Mouse (Mus musculus) forebrain, embryonic 15.5 days (tissue): ENCODE data around the gene Cd79a. TPM values are rescaled to one million over a fixed set of nuclear protein-coding genes. Genes with fewer than 3 reads are reported as not detected.

Experiments
- ATAC-seq: fragments of 200-750 bp; cut with Nextera tagmentation; replicated peaks from 2 replicates; pipeline ENCODE4 v1.8.0; 2017; ENCODE audit warnings: mild to moderate bottlenecking, moderate TSS enrichment, moderate library complexity
- H3K27ac ChIP-seq: fragments of 300-500 bp; sonication (generic); replicated peaks from 2 replicates; pipeline ENCODE4 v1.5.1; 2015; ENCODE audit warnings: mild to moderate bottlenecking, inconsistent platforms
- H3K27me3 ChIP-seq: fragments of 300-500 bp; sonication (generic); 2 replicates; pipeline ENCODE4 v1.6.1; 2015; ENCODE audit warnings: inconsistent platforms
- H3K36me3 ChIP-seq: fragments of 300-500 bp; sonication (generic); 2 replicates; pipeline ENCODE4 v1.6.1; 2015; ENCODE audit warnings: mild to moderate bottlenecking, inconsistent platforms
- H3K4me1 ChIP-seq: fragments of 300-500 bp; sonication (generic); 2 replicates; pipeline ENCODE4 v1.6.1; 2015; ENCODE audit warnings: inconsistent platforms
- H3K4me2 ChIP-seq: fragments of 300-500 bp; sonication (generic); replicated peaks from 2 replicates; pipeline ENCODE4 v1.6.1; 2015; ENCODE audit warnings: mild to moderate bottlenecking, inconsistent platforms
- H3K4me3 ChIP-seq: fragments of 300-500 bp; sonication (generic); 2 replicates; pipeline ENCODE4 v1.5.1; 2015; ENCODE audit warnings: mild to moderate bottlenecking, inconsistent platforms
- H3K9ac ChIP-seq: fragments of 300-500 bp; sonication (generic); replicated peaks from 2 replicates; pipeline ENCODE4 v1.6.1; 2015; ENCODE audit warnings: mild to moderate bottlenecking, inconsistent platforms
- H3K9me3 ChIP-seq: fragments of 300-500 bp; sonication (generic); 2 replicates; pipeline ENCODE4 v1.6.1; 2016; ENCODE audit warnings: inconsistent platforms
- WGBS: fragments of 180-500 bp; shearing (Covaris S2); methylation state at CpG from one replicate; pipeline ENCODE4 v1.1.7; 2015; ENCODE audit warnings: mixed read lengths; 5-methylcytosine and 5-hydroxymethylcytosine counted together
- polyA plus RNA-seq: library from polyadenylated mRNA; unstranded; fragments of >200 nt; fragmentation: Nextera tagmentation; extraction: Ambion mirVana; gene quantifications from 2 replicates; pipeline ENCODE4 v1.2.1, GENCODE M21; 2015

Gene Cd79a
- 0.20 and 0.34 TPM in 2 replicates for polyA plus RNA-seq

DNA sequence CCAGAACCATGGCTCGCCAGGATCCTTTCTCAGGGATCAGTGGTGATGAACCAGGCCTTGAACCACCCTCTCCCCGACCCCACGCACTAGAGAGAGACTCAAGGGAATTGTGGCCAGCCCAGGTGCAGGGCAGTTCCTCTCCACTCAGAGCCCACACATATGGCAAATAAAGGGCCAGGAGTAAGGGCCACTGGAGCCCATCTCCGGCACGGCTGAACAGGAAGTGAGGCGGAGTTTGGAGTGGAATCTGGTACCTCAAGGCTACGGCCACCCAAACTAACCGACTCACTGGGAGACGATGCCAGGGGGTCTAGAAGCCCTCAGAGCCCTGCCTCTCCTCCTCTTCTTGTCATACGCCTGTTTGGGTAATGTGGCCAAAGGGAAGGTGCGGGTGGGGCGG lies at the start of gene Cd79a:
TSS of gene Cd79a (plus strand) at position 158 of the 400 bp plus-strand sequence.
- Histone ChIP-seq H3K4me2 (no peak within 1 kb of the TSS), H3K9me3 (no peaks in the 10 kb centered on the region), H3K4me3 (no peak within 1 kb of the TSS), H3K27me3 (no peaks in the 10 kb centered on the region), H3K4me1 (no peaks in the 10 kb centered on the region), H3K9ac (no peak within 1 kb of the TSS), H3K27ac (no peak within 1 kb of the TSS), H3K36me3 (no peaks in the 10 kb centered on the region)
- ATAC-seq: no peak
- WGBS: 83% methylated on average over 12 of the region's 12 CpGs

DNA sequence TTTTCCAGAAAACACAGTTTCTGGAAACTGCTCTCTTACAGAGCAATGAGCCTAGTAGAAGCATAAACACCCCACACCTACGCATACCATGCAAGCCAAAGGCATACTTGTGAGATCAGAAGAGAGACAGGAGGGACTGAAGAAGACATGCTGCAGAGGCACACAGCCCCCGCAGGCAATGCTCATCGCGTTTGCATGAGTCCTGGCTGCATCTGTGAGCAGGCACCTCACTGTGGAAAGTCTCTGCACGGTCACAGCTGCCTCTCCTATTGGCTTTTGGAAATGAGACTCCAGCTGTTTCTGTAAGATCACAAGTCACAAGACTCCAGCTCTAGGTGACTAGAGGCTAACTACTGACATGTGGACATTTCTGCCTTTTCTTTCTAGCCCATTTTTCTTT lies 47.0 kb upstream of the Cd79a start:
- Histone ChIP-seq H3K36me3 (no peaks in the 10 kb centered on the region), H3K27me3 (no peaks in the 10 kb centered on the region), H3K4me3 (no peak overlapping the region), H3K4me2 (no peak overlapping the region), H3K9me3 (no peaks in the 10 kb centered on the region), H3K27ac (no peak overlapping the region), H3K9ac (no peak overlapping the region), H3K4me1 (peaks cover 4% of the 10 kb centered on the region)
- ATAC-seq: no peak
- WGBS: 37% methylated on average over 5 of the region's 5 CpGs

DNA sequence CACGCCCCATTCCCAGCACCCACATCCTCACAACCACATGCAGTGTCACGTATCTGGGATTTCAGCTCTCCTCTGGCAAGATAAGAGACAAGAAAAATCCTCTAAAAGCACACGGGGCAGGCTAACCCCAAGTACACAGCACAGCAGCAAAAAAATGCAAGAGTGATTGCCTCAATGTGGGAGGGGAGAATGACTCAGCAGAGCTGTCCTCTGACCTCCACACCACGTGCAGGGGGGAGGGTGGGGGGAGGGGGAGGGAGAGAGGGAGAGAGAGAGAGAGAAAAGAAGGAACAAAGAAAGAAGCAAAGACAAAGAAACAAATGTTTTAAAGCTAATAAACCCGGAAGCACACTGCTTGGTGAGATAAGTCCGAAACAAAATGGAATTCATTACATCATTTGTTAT lies 46.3 kb upstream of the Cd79a start:
- H3K36me3 ChIP-seq: no peaks in the 10 kb centered on the region
- H3K9ac ChIP-seq: no peak overlapping the region
- no peak overlapping the region for H3K27ac ChIP-seq
- H3K4me1 ChIP-seq: peaks cover 1% of the 10 kb centered on the region
- no peaks in the 10 kb centered on the region for H3K27me3 ChIP-seq
- no peak overlapping the region for H3K4me2 ChIP-seq
- 40% methylated on average over 6 of the region's 6 CpGs for WGBS
- no peaks in the 10 kb centered on the region for H3K9me3 ChIP-seq
- ATAC-seq: no peak
- H3K4me3 ChIP-seq: no peak overlapping the region

DNA sequence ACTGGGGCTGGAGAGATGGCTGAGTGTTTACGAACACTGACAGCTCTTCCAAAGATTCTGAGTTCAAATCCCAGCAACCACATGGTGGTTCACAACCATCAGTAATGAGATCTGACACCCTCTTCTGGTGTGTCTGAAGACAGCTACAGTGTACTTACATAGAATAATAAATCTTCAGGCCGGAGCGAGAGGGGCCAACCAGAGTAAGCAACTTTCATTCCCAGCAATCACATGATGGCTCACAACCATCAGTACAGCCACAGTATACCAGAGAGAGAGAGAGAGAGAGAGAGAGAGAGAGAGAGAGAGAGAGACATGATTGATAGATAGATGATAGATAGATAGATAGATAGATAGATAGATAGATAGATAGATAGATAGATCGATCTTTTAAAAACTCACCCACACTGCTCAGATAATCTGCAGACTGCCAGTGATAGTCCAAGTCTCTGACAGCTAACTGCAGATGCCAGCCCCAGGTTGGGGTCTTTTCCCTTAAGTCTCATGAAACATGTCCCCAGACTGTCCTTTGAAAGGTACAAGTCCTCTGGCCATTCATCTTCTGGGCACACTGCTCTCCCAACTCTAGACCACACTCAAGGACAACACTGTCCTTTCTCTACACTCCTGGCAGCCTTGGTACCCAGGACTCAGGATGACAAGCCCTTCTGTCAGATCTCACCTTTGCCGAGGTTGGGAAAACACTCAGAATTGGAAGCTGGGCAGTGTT lies 45.4 kb upstream of the Cd79a start:
- no peak for ATAC-seq
- Histone ChIP-seq H3K36me3 (no peaks in the 10 kb centered on the region), H3K4me1 (no peaks in the 10 kb centered on the region), H3K4me2 (no peak overlapping the region), H3K27me3 (no peaks in the 10 kb centered on the region), H3K4me3 (no peak overlapping the region), H3K27ac (no peak overlapping the region), H3K9me3 (no peaks in the 10 kb centered on the region), H3K9ac (no peak overlapping the region)
- WGBS: 80% methylated on average over 5 of the region's 5 CpGs

DNA sequence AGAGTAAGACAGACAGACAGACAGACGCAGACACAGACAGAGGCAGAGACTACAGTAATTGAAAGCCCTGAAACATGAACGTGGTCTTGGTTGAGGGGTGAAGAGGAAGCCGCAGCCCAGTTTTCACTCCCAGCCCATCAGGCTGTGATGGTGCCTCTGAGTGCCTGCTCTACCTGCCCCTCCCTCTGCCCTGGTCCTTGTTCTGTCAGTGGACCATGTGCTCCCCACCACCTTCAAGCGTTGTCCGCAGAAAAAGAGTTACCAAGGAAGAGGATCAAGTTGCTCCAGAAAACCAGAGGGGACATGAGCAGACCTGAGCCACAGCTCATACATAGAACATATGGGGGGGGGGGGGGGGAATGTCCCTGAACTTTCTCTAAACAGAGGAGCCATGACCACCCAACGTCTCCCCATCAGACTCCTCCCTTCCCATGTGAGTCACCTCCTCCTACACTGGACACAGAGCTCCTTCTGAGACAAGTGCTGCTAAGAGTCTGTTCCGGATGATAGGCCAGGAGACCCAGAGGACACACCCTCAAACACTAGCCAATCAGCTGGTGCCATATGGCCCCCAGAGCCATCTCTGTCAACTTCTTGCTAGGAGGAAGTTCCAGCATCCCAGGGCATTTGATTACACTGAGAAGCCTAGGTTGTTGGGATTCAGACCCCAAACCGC lies 44.5 kb upstream of the Cd79a start:
- WGBS: 83% methylated on average over 8 of the region's 8 CpGs
- Histone ChIP-seq H3K4me1 (no peaks in the 10 kb centered on the region), H3K27me3 (no peaks in the 10 kb centered on the region), H3K4me3 (no peak overlapping the region), H3K9ac (no peak overlapping the region), H3K9me3 (no peaks in the 10 kb centered on the region), H3K27ac (no peak overlapping the region), H3K36me3 (no peaks in the 10 kb centered on the region), H3K4me2 (no peak overlapping the region)
- no peak for ATAC-seq

DNA sequence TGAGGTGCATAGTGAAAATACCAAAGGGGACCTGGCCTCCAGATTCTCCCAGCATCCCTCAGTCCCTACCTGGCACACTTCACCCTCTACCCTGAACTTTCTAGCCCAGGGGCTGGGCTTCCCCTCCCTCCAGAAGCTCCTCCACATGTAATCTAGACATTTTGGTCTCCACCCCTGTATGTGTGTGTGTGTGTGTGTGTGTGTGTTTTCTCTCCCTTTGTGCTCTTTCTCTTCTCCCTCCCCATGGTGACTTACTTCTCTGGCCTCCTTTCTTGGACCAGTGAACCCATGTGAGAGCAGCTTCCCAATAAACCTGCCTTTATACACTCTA lies 44.0 kb upstream of the Cd79a start:
- Histone ChIP-seq H3K4me3 (no peak overlapping the region), H3K4me2 (no peak overlapping the region), H3K9ac (no peak overlapping the region), H3K27ac (no peak overlapping the region), H3K27me3 (no peaks in the 10 kb centered on the region), H3K4me1 (no peaks in the 10 kb centered on the region), H3K36me3 (no peaks in the 10 kb centered on the region), H3K9me3 (no peaks in the 10 kb centered on the region)
- no peak for ATAC-seq

DNA sequence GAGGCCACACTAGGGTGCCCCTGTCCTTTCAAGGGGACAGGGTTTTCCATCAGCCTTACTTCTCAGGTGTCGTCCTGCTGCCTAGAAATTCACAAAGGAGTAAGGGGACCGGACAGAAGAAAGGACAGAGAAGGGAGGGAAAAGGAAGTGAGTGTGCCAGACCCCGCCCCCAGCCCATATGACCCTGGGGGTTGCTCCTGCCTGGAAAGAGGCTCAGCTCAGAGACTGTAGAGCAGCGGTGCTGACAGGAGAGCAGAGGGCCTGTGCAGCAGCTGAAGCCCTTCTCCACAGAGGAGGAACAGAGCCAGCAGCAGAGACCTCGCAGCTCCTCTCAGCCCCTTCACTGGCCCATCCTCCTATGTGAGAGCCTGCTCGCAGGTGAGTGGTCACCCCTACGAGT lies 43.5 kb upstream of the Cd79a start:
- H3K4me1 ChIP-seq: no peaks in the 10 kb centered on the region
- H3K4me2 ChIP-seq: no peak overlapping the region
- H3K27ac ChIP-seq: no peak overlapping the region
- 35% methylated on average over 7 of the region's 7 CpGs for WGBS
- no peak for ATAC-seq
- no peaks in the 10 kb centered on the region for H3K27me3 ChIP-seq
- H3K9me3 ChIP-seq: no peaks in the 10 kb centered on the region
- H3K4me3 ChIP-seq: no peak overlapping the region
- no peaks in the 10 kb centered on the region for H3K36me3 ChIP-seq
- no peak overlapping the region for H3K9ac ChIP-seq

DNA sequence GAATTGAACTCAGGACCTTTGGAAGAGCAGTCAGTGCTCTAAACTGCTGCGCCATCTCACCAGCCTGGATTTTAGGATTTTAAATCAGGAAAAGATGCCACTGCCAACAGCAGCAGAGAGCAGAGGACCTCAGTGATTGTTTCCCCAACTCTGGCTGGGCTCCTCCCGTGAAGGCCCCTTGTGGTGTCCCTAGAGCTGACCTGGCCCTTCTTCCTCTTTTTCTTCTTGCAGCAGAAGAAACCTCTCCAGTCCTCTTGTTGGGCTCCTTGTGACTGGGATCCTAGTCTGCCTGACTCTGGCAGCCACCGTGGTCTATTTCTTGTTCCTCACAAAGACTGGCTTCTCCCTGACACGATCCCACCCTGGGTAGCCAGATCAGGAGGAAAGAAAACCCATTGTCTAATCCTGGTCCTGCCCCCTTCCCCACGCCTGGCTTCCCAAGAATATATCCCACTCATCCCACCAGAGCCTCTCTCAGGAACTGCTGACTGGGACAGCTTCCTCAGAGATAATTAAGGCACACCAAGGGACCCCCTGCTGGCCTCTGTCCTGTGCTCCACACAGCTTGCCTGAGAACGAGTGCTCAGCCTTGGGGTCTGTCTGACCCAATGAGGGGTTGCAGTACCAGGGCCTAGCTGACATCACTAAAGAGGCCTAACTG lies 40.6 kb upstream of the Cd79a start:
- H3K27me3 ChIP-seq: no peaks in the 10 kb centered on the region
- H3K36me3 ChIP-seq: no peaks in the 10 kb centered on the region
- WGBS: 31% methylated on average over 6 of the region's 6 CpGs
- H3K4me3 ChIP-seq: no peak overlapping the region
- H3K4me2 ChIP-seq: no peak overlapping the region
- no peak for ATAC-seq
- H3K9ac ChIP-seq: no peak overlapping the region
- no peak overlapping the region for H3K27ac ChIP-seq
- H3K9me3 ChIP-seq: no peaks in the 10 kb centered on the region
- no peaks in the 10 kb centered on the region for H3K4me1 ChIP-seq

DNA sequence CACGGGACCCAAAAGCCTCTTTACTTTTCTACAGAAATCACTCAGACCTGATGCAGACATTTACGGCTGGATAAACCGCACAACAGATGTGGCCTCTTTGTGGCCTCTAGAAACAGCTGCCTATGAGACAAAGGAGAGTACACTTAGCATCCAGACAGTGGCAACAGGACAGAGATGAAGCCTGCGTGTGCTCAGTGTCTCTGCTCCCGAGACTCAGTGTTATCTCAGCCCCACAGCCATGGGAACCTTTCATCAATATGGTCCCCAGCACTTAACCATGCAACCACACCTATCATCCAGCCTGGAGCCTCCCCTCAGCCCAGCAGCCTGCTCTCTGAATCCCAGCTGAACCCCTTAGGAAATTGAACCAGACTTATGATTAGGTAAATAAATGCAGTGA lies 37.9 kb upstream of the Cd79a start:
- H3K4me1 ChIP-seq: no peaks in the 10 kb centered on the region
- H3K27ac ChIP-seq: no peak overlapping the region
- WGBS: 79% methylated on average over 5 of the region's 5 CpGs
- H3K4me3 ChIP-seq: no peak overlapping the region
- no peaks in the 10 kb centered on the region for H3K36me3 ChIP-seq
- H3K9ac ChIP-seq: no peak overlapping the region
- no peaks in the 10 kb centered on the region for H3K9me3 ChIP-seq
- H3K4me2 ChIP-seq: no peak overlapping the region
- no peak for ATAC-seq
- no peaks in the 10 kb centered on the region for H3K27me3 ChIP-seq

DNA sequence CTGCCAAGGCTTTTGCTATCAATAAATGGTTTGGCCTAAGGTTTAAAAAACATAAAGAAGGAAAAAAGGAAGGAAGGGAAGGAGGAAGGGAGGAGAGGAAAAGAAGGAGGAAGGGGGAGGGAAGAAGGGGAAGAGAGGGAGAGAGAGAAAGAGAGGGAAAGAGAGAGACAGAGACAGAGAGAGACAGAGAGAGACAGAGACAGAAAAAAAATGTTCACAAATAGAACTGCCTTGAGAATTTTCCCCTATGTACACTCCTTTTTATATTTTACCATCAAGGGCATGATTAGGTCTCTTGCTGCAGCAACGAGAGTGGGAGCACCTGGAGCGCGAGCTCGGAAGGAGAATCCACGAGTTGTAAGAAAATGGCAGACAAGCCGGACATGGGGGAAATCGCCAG lies 35.3 kb upstream of the Cd79a start, which contains the start of gene Gm9844:
TSS of gene Gm9844 (plus strand) at position 301 of the 400 bp plus-strand sequence.
- no peak within 1 kb of the TSS for H3K27ac ChIP-seq
- H3K27me3 ChIP-seq: no peaks in the 10 kb centered on the region
- no peaks in the 10 kb centered on the region for H3K4me1 ChIP-seq
- no peak within 1 kb of the TSS for H3K4me2 ChIP-seq
- H3K9me3 ChIP-seq: no peaks in the 10 kb centered on the region
- ATAC-seq: no peak
- H3K9ac ChIP-seq: no peak within 1 kb of the TSS
- H3K36me3 ChIP-seq: no peaks in the 10 kb centered on the region
- WGBS: 84% methylated on average over 7 of the region's 7 CpGs
- H3K4me3 ChIP-seq: no peak within 1 kb of the TSS

DNA sequence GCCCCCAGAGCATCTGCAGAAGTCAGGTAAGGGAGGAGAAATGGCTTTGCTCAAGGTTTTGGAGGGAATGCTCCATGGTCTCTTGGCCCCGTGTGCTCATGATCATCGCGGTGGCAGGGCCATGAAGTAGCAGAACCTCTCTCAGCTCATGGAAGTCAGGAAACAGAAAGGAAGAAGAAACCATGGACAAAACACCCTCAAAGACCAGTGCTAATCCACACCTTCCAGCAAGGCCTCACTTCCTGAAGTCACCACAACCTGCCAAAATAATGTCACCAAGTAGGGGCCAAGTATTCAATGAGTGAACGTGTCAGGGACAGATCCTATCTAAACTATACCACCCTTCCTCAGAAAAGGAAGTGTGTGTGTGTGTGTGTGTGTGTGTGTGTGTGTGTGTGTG lies 34.3 kb upstream of the Cd79a start:
- Histone ChIP-seq H3K4me3 (no peak overlapping the region), H3K27me3 (no peaks in the 10 kb centered on the region), H3K36me3 (no peaks in the 10 kb centered on the region), H3K9me3 (no peaks in the 10 kb centered on the region), H3K9ac (no peak overlapping the region), H3K4me2 (no peak overlapping the region), H3K4me1 (no peaks in the 10 kb centered on the region), H3K27ac (no peak overlapping the region)
- ATAC-seq: no peak
- WGBS: 84% methylated on average over 4 of the region's 4 CpGs

DNA sequence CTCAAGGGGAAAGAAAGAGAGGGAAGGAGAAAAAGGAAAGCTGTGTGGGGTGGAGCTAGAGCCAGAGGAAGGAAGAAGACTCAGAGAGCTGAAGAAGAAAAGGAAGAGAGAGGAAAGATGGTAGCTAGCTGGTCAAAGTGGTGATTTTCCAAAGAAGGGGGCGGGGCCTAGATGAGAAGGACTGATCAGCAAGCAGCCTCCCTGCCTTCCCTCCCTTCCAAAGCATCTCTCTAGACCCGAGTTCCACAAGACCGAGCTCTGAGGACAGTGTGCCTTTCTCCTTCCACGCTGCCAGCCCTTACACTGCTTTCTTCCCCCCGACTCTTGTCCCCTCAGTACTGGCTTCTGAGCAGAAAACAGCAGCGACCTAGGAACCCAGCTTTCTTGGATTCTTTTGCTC lies 33.0 kb upstream of the Cd79a start:
- no peak for ATAC-seq
- H3K27me3 ChIP-seq: no peaks in the 10 kb centered on the region
- no peaks in the 10 kb centered on the region for H3K36me3 ChIP-seq
- H3K4me3 ChIP-seq: no peak overlapping the region
- H3K9me3 ChIP-seq: no peaks in the 10 kb centered on the region
- no peak overlapping the region for H3K9ac ChIP-seq
- H3K4me2 ChIP-seq: no peak overlapping the region
- H3K27ac ChIP-seq: no peak overlapping the region
- peaks cover 3% of the 10 kb centered on the region; the same call in 1 of the 2 replicates for H3K4me1 ChIP-seq
- 27% methylated on average over 6 of the region's 6 CpGs for WGBS
